Mouse (Mus musculus) 3T3-L1 (cell line): ENCODE measurements at regions not wholly inside any gene's neighbourhood (a gene's known extent, or its start where the extent isn't known, plus 50 kb on each side); places are given as distances from the start of the nearest gene placed in this dataset.
A peak's percentile ranks its signal among the peaks of the same experiment; 100 is the strongest.

Experiments
- DNase-seq: peaks from one replicate; pipeline ENCODE4 v3.0.0-alpha.2; 2015; ENCODE audit warnings: low read depth, low spot score

DNA sequence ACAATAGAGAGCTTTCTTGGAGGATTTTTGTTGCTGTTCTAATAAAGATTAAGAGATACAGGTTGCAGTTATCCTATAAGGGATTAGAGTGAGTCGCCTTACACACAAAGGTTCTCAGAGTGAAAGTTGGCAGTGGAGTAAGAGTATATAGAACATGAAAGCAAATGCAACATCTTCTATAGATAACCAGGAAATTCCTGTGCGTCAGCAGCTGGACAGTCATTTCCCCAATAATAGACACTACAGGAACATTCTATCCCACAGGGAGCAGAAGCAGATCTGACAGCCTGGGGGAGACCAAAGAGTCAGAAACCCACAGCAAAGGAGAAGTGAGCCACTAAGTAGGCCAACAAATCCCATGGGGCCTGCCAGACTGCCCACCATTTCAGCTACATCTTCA, 348.7 kb downstream of the Elavl2 start:
- DNase-seq: no peak

DNA sequence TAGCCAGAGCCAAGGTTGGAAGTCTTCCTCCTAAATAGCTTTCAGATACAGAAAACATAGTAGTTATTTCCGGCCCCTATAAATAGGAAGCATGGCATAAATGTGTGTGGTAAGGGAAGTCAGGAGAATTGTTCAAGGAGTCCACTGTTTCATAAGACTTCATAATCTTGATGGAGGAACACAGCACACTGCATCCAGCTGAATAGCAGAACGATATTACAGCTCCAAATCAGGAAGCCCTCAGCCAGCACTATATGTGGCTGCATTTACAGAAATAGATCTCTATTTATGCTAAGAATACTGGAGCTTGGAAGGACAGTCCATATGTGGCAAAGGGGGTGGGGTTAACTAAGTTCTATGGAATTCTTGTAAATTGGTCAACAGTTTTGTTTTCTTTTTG, 371.1 kb downstream of the Elavl2 start:
- no peak for DNase-seq

DNA sequence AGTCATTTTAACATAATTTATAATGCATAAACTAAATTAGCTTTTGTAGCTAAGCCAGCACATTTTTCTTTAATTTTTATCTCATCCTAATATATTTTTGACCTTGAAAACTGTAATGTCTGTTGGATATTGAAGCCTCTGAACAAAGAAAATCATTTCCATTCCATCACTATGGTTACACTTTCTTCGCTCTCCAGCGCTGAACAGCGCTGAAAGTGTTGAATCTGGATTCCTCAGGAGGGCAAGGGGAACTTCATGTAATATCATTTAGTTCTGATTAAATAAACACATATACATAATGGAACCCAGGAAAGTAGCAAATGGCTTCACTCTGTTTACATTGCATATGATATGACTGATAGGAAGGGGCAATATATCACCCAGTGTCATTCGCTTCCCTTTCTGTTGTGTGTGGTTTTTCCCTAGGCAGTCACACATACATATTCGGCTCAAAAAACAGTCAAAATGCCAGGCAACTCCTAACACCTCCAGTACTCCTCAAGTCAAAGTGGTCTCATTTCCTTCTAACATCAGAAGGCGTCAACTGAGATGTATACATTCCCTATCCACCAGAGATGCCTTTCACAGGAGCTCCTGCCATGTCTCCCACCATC, 372.5 kb downstream of the Elavl2 start:
- DNase-seq: no peak

DNA sequence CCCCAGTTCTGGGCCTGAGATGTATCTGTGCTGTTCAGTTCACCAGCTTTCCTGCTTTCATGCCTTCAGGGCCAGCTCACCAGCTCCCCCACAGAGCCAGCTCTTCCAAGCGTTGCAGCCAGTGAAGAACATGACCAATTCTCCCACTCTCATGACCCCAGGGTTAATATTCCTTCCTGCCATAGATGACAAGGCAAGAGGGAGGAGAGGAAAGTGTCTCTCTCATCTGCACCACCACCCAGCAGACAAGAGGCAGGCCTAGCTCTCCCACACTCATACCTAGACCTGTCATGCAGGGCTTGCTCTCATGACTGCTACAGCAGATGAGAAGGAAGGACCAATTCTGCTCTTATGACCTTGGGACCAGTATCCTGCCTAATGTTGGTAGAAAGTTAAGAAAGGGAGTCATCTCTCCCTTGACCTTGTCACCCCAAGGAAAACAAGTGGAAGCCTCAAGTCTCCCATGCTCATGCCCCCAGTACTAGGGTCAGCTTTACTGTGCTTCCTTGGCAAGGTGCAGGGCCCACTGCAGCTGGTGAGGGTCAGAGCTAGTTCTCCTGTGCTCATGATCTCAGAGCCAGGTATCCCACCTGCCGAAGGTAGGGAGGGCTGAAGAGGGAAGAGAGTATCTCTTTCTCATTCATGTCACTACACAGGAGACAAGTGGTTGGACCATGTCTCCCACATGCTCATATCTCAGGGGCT, 404.0 kb downstream of the Elavl2 start:
- DNase-seq: no peak

DNA sequence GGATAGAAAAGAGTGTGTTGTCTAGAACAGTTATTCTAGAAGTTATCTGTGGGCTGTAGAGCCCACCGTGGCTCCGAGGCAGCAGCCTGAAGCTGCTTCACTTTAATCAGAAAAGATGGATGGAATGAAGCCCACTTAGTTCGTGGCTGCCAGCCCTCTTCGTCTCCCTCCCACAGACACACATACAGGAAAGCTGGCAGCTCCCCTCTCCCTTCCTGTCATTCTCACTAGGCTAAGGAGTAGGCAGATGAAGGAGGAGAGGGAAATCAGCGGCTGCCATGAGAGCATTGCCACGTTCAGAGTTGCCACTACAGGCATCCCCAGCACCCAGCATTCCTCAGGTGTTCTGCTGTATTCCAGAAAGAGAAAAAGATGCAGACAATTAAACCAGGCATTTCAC, 435.9 kb downstream of the Elavl2 start:
- no peak for DNase-seq

DNA sequence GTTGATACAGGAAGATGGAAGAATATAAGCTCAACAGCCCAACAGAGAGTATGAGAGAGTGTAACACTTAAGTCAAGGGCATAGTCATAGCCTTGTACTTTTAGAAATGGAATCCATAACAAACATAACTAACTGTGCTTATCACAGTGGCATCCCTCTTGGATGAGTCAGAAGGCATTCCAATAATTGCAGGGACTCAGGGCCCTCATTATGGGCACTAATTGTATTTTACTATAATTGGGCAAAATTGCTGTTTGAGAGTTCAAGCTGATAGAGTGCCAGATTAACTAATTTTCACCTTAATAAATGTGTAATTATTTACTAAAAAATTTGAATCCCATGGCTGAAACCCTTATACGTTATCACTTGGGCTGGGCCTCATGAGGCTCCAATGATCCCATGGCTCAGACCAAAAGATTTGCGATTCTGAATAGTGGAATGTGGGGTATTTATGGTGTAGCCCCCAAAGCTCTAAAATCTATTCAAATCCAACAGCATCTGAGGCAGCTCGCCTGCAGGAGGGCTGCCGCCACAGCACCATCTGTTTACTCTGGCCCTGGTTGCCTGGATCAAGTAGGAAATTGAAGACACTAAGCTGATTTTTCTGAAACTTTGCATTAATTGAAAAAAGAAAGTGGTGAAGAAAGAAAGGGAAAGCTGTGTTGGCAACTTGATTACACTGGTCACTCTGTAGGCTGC, 456.7 kb downstream of the Elavl2 start:
- no peak for DNase-seq

DNA sequence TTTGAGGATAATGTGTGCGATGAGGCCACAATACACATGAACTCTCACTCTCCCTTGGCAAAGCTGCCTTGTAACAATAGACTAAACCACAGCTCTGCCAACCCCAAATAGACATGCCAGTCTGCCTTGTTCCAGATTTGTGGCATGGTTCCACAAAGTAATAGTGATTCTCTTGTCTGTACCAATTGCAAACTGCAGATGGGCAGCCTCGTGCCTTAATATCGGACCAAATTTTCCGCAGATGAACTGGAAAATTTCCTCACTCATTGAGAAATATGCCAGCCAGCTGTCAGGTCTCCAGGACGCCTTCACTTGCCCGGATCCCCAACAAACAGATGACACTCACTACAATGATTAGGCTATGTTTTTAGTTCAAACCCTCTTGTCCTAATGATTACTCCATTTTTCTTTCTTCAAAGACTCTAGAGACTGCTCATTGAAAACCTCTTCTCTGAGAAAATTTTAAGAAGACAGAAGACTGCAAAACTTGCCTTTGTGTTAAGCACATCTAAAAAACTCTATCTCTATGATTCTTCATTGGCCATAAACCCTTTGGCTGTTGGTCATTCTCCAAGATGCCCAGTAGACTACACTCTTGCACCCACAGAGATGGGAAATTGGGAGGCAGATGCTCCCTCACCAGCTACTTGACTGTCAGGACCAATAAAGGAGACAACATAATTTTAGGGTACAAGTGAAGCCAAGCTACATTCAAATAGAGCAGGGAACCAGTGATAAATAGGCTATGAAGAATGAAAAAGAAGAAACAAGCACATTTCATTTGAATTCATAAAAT, 483.1 kb downstream of the Elavl2 start:
- no peak for DNase-seq

DNA sequence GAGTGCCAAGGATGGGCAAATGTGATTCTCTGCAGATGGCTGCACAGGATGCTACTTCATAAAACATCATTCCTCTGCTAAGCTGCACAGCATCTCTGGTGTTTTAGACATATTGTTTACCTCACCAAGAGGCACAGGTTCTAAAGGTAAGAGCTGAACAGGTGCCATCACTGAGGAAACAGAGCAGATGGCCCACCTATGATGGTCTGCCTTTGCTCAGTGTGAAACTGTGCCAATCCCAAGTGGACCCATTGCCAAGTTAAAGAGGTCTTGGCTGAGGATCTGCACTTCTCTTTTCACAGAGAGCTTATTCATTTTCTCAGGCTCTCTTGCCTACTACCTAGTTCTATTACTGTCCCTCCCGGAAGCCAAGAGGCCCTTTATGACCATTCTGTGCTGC, 494.3 kb downstream of the Elavl2 start:
- DNase-seq: no peak

DNA sequence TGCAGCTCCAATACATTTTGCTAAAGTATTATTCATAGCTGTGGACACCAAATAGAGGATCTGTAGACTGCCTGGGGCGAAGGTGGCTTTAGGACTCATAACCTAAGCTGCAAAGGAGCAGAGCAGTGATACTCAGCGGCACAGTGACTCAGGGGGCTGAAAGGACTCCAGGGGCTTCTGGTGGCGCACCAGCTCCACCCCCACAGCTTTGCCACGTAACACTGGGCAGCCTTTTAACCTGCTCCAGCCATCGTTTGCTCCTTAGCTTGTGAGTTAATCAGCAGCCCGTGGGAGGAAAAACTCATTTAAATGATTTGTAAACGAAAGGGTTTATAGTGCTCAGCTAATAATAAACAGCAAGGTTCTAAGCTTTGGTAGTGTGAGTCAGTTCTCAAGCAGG, 532.4 kb downstream of the Elavl2 start:
- no peak for DNase-seq

DNA sequence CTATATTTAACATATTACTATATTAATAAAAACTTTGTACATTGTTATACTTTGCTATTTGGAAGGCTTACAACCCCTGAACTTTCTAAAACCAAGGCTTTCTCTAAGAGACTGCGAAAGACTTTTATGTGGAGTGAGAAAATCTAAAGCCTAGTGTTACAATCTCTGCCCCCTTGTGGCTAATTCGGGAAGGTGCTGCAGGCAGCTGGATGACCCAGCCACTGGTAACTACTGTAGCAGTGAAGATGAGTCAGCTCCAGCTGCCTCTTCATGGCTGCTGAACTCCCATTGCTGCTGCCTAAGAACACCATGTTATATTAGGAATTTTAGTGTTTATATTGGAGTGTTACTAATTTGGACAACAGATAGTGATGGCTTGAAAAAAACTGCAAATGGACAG, 539.7 kb downstream of the Elavl2 start:
- peak; percentile 26 for DNase-seq

DNA sequence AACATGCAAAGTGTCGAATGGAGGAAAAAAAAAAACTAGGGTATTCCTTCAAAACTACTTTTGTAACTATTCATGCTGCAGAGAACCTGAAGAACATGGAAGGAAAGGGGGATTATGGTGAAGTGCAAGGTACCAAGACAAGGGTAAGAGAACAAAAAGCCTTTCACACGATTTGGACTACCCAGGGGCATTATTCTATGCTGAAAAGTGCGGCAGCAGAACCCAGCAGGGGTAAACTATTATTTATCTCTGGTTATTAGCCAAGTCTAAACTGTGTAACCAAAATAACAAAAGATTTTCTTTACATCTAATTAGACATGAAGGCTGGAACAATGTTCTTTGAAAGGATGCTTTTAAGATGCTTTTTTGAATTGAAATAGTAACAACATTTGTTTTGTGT, 560.8 kb downstream of the Elavl2 start:
- no peak for DNase-seq

DNA sequence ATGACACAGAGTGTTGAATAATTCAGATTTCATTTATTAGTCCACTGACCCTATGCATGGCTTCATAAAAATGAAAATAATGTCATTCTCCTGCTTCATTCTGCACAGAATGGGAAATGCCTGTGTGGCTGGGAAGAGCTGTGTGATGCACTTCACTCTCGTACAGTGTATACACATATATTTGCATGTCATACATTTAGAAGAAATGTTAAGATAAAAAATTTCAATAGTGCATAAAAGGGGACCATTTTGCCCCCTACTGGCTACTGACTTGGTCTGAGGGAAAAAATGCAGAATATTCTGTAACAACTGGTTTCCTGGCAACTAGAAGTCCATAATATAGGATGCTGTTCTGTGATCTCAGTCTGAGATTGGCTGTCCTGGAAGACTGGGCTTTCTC, 580.5 kb downstream of the Zfp352 start:
- no peak for DNase-seq

DNA sequence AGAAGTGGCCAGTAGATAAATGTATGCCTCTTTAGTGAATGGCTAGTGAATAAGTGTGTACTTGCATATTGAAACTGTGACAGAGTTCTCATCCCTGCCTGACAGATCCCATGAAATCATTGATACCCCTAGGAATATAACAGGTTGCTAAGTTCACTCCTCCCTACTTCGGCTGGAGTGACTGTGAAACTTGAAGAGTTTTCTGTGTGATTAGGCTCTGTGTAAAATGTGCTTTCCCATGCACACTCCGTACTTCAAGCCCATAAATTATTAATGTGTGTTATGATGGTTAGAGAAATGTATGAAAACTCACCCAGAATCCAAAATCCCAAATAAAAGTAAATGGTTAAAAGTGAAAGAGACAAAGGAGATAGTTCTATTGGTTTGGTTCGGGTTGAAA, 580.0 kb downstream of the Zfp352 start:
- DNase-seq: no peak

DNA sequence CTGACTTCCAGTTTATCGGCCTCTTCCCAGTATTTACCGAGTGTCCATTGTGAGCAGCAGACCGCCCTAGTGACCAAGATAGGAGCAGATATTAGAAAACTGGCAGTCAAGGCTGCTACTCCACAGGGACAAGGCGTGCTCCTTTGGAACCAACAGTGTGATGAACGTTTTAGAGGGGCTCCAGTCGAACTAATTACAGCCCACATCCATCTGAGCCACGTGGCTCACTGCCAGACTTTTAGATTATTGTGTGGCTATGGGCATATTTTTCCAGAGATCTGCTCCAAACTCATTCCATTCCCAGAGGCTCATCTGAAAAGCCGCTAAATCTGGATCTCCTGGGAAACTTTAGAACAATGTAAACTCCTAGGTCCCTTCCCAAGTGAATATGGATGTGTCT, 578.9 kb downstream of the Zfp352 start:
- DNase-seq: no peak
